13 mouse cellular contexts compared by ENCODE assay signal in genomic region chr2:138617501-138617900, GRCm38 (mm10).
"Had no signal": no experiment of that assay in that cellular context is flagged by ENCODE, and none has a peak within 500 bp of the region (broad histone marks: within the 10 kb centered on the region; RNA-seq: fewer than 3 reads in every experiment).

No protein-coding gene starts in this region.

- H3K36me3 ChIP-seq: limb, embryonic 12.5 days; liver, embryonic 13.5 days; midbrain, embryonic 13.5 days; neural tube, embryonic 15.5 days; stomach, embryonic 15.5 days had no signal

- DNase-seq: kidney, adult 8-10 months; kidney, postnatal 25 days; liver; liver, embryonic 13.5 days; liver, postnatal 0 days; spleen, adult 18-20 months; thymus, postnatal 36 days had no signal

- H3K27ac ChIP-seq: limb, embryonic 12.5 days; liver, embryonic 13.5 days; midbrain, embryonic 13.5 days; neural tube, embryonic 15.5 days; stomach, embryonic 15.5 days had no signal

- H3K4me1 ChIP-seq: limb, embryonic 12.5 days; liver, embryonic 13.5 days; neural tube, embryonic 15.5 days; stomach, embryonic 15.5 days had no signal

- H3K27me3 ChIP-seq: limb, embryonic 12.5 days; liver, embryonic 13.5 days; midbrain, embryonic 13.5 days; neural tube, embryonic 15.5 days; stomach, embryonic 15.5 days had no signal

- H3K4me3 ChIP-seq: limb, embryonic 12.5 days; liver, embryonic 13.5 days; midbrain, embryonic 13.5 days; myocyte; neural tube, embryonic 15.5 days; stomach, embryonic 15.5 days had no signal

- H3K9ac ChIP-seq: limb, embryonic 12.5 days; liver, embryonic 13.5 days; liver, postnatal 0 days; midbrain, embryonic 13.5 days; neural tube, embryonic 15.5 days; stomach, embryonic 15.5 days had no signal

- H3K9me3 ChIP-seq: limb, embryonic 12.5 days; liver, embryonic 13.5 days; midbrain, embryonic 13.5 days; neural tube, embryonic 15.5 days; stomach, embryonic 15.5 days had no signal

- H3K4me2 ChIP-seq: limb, embryonic 12.5 days; liver, embryonic 13.5 days; midbrain, embryonic 13.5 days; neural tube, embryonic 15.5 days; stomach, embryonic 15.5 days had no signal

- ATAC-seq: intestine, postnatal 0 days; liver, postnatal 0 days; midbrain, embryonic 13.5 days had no signal
